Mouse (Mus musculus): Measurements from ENCODE around the gene Rspo3.

GRCm38 (mm10) chr10:29497205-29497822 lies 38.4 kb downstream of the Rspo3 start:
- TF ChIP-seq CTCF (conservative IDR thresholded peaks at IDR 0.05; ENCODE audit: low read length) (no peak), NANOG (IDR thresholded peaks at IDR 0.05; ENCODE audit: borderline replicate concordance, low read length) (no peak), POU5F1 (IDR thresholded peaks at IDR 0.05; ENCODE audit: borderline replicate concordance, low read length) (no peak)
